Mouse (Mus musculus) thymus, postnatal 0 days (tissue): ENCODE results near the gene Sarnp. TPM values are rescaled to one million over a fixed set of nuclear protein-coding genes. Genes with fewer than 3 reads are reported as not detected.
"Not testable (repeated sequence)": the region's sequence is repeated elsewhere in the genome, so short reads cannot be mapped to it uniquely, and the experiment has no call there.

Experiments used
- DNase-seq: peaks from one replicate; pipeline ENCODE4 v3.0.0-alpha.2; 2015; ENCODE audit warnings: low spot score
- polyA plus RNA-seq: library from polyadenylated mRNA; unstranded; fragments of >200 nt; fragmentation: Nextera tagmentation; extraction: Ambion mirVana; gene quantifications from 2 replicates; pipeline ENCODE4 v1.2.1, GENCODE M21; 2015

The Sarnp gene
- polyA plus RNA-seq, 1 experiment from 2014 or later, result 186 TPM

DNA sequence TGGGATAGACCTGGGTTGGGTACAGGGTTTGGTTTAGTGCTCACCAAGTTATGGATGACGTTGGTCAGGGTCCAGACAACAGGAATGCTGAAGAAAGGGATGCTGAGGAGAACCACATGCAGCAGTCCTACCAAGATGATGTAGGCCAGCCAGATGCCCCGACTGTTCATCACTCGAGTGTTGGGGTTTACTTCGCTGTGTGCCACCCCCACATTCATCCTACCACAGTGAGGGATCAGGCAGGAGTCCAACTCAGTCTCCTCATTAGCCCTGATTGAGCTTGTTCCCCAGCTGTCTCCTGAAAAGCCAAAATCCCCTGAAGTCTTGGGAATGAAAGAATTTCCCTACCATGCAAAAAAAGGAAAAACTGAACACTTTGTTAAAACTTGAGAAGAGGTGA is 3.1 kb downstream of the Sarnp start:
- DNase-seq, result no peak

DNA sequence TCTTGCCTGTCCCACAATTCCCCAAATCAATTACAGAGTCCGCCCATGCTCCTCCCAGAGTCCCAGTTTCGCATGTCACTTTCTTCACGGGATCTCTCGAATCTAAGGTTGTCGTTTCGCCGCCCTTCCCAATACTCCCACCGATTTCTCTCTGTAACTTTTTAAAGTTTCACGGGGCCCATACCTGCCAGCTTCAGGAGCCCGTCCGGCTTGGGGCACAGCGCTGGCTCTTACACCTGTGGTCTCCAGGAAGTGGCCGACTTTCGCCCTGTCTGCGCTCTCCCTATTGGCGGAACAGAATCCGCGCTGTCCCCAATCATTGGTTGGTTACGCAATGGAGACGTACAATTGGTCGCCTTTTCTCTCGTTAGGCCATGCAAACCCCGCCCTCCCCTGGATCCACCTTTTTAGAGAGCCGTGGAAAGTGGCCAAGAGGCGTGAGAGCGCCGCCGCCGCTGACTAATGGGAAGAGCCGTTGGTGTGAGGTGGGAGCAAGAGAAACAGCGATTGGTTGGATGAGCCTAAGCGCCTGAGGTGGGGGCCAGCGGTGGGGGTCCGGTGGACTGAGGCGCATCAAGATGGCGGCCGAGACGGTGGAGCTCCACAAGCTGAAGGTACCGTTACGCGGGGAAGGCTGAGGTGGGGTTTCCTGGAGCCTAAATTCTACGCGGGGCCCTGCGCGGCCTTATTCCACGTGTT is 4.4 kb downstream of the Sarnp start, which contains the start of gene Ormdl2:
Gene Ormdl2, minus strand, starts transcription at position 288 of the 699 bp plus-strand sequence.
- DNase-seq, result peak; percentile 97

DNA sequence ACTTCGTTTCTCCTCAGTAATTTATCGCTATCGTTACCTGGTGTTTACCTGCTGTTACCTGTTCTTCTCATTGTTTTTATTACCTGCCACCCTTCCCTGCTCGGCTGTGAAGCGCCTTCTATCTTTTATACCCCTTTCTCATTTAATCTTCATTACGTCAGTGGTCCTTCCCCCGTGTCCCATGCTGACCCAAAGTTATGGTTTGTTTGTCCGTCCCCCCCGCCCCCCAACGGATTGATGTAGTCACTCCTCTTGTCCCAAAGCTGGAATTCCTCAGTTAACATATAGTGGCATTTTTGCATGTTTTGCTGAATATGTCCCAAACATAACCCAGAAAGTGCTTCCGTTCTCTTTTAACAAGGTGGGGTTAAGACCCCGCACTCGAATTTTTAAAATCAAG is 5.0 kb downstream of the Sarnp start:
- no peak for DNase-seq

DNA sequence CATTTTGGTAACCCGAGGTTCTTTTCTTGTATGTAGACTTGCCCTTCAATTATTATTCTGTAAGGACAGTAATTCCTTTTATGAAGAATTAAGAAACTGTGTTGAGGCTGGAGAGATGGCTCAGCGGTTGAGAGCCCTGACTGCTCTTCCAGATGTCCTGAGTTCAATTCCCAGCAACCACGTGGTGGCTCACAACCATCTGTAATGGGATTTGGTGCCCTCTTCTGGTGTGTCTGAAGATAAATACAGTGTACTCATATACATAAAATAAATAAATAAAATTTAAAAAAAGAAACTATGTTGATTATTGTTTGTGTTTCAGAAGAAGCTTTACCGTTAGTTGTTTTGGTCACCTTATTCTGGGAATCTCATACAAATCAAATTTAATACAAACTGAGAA is 6.0 kb downstream of the Sarnp start:
- DNase-seq, result not testable (repeated sequence)

DNA sequence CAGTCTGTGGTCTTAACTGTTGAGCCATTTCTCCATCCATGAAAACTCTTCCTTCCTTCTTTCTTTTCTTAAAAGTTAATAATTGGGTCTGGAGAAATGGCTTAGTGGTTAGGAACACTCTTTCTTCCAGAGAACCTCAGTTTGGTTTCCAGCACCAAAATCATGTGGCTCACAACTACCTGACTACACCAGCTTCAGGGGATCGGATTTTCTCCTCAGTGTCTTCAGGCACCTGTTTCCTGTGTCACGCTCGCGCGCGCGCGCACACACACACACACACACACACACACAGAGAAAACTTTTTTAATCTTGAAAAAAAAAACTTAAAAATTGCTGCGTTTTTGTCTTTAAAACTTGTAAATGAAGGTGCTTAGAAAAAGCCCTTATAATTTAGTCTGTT is 6.7 kb downstream of the Sarnp start:
- peak; percentile 53 for DNase-seq

DNA sequence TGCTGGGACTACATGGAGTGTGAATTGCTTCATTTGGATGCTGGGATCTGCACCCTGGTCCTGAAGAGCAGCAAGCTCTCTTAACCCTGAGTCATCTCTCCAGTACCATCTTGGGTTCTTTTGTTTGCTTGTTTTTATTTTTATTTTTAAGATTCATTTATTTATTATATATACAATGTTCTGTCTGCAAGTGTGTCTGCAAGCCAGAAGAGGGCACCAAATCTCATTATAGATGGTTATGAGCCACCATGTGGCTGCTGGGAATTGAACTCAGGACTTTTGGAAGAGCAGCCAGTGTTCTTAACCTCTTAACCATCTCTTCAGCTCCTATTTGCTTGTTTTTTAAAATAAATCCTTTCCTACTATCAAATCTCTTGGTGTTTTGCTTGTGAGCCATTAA is 20.3 kb downstream of the Sarnp start:
- no peak for DNase-seq

DNA sequence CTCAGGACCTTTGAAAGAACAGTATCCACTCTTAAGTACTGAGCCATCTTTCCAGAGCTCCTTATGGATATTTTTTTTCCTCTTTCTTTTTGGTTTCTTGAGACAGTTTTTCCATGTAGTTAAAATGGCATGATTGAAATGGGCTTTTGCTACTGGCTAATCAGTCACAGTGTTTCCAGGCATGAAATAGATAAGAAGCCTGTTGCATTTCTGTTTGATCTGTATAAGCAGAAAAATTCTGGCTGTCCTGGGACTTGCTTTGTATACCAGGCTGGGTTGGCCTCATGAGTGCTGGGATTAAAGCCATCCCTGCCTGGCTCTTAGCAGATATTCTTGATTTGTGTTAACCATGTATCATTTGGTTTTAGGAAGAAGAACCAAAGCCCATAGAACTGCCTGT is 22.3 kb downstream of the Sarnp start:
- no peak for DNase-seq

DNA sequence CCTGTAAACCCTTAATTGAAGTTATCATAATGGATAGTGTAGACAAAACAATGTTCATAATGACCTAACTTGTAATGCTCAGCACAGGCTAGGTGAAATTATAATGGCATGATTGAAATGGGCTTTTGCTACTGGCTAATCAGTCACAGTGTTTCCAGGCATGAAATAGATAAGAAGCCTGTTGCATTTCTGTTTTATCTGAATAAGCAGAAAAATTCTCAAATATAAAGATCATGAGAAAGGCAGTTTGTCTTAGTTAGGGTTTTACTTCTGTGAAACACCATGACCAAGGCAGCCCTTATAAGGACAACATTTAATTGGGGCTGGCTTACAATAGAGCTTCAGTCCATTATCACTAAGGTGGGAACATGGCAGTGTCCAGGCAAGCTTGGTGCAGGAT is 23.5 kb downstream of the Sarnp start:
- no peak for DNase-seq

DNA sequence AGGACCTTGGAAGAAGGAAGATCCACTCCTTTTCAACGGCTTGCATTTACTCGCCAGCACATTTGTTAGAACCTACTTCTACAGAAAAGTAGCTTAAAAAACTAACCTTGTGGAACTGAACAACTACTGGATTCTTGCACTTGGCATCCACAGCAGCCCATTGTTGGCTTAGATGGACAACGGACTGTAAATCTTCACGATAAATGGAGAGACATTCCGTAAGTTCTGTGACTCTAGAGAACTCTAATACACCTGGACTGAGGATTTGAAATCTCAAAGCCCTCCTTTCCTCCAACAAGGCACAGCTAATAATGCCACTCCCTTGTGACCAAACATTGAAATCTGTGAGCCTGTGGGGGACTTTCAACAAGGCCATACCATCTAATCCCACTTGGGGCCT is 26.1 kb downstream of the Sarnp start:
- DNase-seq, result no peak

DNA sequence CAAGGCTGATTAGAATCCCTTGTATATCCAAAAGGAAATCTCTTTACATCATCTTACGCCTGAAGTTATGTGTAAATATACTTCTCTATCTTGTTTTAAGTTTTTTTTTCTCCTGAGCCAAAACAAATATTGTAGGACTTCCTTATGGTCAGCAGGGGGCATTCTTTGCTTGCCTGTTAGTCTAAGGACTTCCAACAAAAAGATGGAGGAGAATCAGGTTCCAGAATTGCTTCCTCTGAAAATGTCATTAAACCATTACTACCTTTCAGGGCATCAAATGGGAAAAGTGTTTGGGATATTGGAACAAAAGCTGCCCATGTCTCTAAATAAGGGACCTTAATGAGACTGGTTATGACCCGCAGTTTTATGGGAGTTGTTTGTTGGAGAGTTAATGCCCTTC is 28.4 kb downstream of the Sarnp start:
- DNase-seq, result peak; percentile 23

DNA sequence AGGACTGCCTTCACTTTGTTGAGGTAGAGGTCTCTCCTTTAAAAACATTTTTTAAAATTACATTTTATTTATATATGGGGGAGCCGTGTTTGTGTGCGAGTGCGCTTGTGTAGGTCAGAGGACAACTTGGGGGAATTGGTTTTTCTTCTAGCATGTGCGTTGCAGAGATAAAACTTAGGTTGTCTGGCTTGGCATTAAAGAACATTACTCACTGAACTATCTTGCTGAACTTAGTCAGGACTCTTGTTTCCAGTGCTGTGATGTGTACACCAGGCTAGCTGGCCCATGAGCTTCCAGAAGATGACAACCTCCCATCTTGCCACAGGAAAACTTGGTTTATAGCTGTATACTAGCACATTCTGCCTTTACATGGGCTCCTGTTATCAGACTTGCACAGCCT is 29.5 kb downstream of the Sarnp start:
- no peak for DNase-seq

DNA sequence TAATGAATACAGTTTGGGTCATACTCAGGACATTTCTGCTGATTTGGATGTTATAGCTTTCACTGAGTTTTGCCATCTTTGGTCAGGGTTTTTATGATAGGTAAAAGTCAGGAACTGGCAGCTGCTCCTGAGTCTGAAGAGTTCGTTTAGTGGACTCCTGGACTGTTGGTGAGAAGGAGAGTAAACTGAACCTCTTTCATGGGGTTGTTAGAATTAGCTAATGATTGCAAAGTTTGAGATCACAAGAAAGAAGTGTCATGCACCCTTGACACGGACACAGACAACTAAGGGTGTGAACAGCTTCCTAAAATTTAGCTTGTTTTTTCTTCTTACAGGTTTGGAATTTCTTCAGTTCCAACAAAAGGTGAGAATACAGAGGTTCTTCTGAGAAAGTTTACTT is 31.3 kb downstream of the Sarnp start:
- no peak for DNase-seq

DNA sequence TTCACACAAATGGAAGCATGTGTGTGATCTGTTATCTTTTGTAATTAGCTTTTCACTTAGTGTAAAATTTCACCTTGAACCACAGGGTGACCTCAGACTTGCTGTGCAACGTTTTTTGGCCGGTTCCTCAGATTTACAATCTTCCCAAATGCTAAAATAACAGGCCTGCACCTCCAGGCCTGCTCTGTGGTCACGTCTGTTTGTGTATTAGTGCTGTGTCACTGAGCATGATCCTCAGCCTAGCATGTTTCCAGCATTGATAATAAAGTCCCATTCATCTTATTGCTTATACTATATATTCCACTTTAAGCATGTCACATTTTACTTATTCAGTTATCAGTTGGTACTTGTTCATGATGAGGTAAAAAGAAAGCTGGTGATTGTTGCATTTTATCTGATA is 33.2 kb downstream of the Sarnp start:
- DNase-seq, result no peak

DNA sequence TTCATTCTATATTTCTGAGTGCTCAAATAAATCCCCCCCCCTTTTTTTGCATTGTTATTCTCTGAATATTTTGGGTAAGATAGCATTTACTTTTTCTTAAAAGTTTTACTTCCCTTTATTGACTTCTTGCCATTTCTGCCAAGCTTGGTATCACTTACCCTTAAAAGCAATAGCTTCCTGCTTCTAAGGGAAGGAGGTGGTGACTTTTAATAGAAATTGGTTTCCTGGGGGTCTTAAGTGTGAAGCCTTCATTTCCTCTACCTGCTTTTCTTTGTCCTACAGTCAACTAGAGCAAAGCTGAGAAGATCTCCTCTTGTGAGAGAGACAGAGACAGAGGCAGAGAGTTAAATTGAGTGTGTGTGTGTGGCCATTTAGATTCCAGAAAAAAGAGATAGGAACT is 44.0 kb downstream of the Sarnp start:
- DNase-seq, result no peak

DNA sequence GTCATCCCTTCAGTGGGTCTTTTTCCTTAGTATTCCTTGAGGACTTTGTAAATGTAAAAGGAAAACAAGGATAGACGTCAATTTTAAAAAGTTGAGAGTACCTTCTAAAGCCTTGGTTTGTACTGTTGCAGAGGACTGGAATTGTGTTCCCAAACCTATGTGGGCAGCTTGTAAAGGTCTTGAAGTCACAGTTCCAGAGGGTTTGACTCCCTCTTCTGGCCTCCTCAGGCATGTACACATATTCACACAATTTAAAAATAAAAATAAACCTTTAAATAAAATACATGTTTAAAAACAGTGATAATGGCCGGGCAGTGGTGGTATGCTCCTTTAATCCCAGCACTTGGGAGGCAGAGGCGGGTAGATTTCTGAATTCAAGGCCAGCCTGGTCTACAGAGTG is 48.9 kb downstream of the Sarnp start:
- DNase-seq, result no peak

DNA sequence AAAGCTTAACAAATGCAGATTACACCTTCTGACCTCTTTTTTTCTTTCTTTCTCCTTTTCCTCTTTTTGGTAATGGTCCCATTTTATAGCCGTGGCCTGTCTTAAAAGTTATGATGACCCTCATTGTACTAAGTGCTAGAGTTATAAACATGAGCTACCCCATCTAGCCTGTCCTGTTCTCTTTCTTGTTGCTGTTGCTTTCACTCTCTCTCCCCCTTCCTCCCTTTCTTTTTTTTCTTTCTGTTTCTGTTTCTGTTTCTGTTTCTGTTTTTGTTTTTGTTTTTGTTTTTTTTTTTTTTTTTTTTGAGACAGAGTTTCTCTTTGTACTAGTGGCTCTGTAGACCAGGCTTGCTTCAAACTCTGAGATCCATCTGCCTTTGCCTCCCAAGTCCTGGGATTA is 49.4 kb downstream of the Sarnp start:
- DNase-seq, result no peak

DNA sequence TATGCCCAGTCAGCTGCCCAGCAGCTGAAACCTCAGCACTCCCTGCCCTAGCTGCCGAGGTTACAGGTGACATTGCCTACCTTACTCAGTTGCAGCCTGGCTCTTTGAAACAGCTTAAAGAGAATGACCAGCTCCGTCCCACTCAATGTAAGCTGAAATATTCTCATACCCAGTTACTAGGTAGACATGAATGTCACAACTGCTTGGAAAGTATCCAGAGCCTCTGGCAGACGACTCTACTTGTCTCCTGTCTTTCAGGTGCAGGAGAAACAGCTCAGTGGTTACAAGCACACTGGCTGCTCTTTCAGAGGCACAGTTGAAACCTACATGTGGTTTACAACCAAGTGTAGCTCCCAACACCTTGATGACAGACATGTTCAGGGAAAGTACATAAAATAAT is 53.2 kb downstream of the Sarnp start:
- DNase-seq, result no peak

DNA sequence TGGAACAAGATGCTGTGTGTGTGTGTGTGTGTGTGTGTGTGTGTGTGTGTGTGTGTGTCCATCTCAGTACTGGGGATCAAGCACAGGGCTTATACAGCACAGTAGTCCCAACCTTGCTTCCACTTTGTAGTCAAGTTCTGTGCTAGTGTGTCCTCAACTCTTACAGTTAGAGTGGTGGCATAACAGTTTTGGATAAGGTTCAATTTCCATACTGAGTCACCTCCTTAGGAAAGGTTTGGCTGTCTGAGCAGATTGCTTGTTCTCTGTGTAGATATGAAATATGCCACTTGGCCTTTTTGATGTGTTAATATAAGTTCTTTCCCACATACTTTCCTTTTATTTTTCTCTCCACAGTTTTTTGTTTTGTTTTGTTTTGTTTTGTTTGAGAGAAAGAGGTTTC is 61.2 kb downstream of the Sarnp start:
- no peak for DNase-seq

DNA sequence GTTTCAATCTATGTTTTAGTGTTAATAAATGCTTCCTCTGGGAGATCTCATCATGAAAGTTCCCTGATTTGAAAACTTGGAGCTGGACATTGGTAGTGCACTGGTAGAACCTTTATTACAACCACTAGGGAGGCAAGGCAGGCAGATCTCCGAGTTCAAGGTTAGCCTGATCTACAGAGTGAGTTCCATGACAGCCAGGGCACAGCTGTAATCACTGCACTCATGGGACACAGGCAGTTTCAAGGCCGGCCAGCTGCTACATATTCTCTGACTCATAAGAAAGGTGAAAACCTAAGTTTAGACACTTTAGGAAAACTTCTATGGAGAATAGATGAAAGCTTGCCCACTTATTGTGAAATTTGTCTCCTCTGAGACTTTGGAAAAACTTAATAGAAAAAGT is 61.7 kb downstream of the Sarnp start:
- DNase-seq, result no peak

DNA sequence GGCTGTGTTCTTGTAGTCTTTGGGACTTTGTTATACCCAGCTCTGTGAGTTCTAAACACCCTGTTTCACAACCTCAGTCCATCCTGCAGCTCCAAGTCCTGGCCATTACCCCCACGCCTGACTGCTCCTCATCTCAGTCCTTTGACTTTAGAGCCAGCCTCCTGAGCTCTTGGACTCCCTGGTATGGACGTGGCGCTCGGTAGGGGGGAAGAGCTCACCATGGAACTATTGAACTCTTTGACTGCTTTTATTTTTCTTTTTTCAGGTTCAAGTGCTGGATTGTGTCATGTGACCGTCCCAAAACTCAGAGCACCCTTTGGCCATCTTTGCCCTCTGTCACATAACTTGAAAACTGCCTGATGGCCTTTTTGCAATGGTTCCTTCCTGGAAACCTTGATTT is 64.9 kb downstream of the Sarnp start:
- no peak for DNase-seq

DNA sequence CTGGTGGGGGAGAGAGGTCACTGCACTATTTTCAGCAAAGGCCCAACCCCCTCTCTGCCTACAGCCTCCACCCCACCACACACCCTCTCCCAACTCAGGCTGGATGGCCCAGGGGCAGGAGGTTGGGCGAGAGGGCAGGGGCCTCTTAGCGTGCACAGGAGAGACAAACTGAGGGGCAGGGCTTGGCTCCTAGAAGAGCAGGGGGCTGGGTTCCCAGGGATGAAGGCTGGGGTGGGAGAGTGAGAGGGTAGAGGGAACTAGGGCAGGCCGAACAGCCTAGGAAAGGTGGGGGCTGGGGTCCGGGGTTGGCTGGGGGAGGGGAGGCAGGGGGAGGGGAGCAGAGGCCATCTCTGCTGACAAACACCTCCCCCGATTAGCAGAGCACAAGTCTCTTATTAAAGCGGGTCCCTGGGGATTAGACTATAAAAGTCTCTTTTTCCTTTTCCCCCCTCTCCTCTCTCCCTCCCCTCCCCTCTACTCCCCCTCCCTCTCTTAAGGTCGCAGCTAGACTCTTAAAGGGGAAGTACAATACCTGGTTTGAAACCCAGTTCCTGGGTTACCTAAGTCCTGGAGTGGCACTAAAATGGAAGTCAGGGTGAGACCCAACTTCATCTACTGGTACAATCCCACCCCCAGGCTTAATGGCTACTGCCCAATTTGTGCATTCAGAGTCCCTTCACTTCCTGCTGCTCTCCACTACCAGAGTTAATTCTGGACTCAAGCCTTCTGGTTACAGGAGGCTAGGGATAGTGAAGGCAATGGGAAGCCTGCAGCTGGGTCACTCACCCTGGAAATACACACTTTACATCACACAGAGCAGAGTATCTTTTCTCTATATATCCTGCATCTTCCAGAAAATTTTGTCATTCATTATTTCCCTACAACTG is 72.1 kb downstream of the Sarnp start:
- no peak for DNase-seq

DNA sequence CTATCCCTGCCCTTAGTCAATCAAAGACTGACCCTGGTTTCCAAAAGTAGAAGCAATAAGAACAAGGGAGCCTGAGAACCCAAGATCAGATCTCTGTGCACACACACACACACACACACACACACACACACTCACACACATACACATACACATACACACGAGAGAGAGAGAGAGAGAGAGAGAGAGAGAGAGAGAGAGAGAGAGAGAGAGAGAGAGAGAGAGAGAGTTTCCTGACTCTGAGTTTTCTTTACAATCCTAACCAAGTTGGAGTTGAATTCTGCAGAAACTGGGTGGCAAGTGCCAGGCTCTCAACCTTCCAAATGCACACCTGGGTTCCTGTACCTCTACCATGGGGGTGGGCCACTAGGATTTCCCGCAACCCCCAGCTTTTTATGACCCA is 72.7 kb downstream of the Sarnp start:
- no peak for DNase-seq
